Mouse (Mus musculus): ENCODE measurements around the gene Gucd1.
"Not testable (repeated sequence)": the region's sequence is repeated elsewhere in the genome, so short reads cannot be mapped to it uniquely, and the experiment has no call there.

The Gucd1 gene

DNA sequence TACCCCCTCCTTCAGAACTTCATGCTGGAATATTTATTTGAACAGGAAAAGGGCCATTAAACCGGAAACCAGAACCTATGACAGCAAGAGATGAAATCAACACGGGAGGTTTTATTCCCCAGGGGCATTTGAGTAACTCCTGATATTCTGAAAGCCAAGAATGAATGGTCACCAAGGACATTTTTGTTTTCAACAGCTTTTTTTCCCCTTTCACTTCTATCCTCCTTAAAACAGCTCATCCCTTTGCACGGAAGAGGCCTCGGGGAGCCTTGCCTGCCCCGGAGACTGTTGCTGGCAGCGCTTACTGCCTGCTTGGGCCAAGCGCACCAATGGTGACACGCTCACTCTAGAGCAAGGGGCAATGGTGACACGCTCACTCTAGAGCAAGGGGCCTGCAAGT, 40.7 kb downstream of the Gucd1 start:
- intact Hi-C loops (cut with DNase I) = no loop called here

DNA sequence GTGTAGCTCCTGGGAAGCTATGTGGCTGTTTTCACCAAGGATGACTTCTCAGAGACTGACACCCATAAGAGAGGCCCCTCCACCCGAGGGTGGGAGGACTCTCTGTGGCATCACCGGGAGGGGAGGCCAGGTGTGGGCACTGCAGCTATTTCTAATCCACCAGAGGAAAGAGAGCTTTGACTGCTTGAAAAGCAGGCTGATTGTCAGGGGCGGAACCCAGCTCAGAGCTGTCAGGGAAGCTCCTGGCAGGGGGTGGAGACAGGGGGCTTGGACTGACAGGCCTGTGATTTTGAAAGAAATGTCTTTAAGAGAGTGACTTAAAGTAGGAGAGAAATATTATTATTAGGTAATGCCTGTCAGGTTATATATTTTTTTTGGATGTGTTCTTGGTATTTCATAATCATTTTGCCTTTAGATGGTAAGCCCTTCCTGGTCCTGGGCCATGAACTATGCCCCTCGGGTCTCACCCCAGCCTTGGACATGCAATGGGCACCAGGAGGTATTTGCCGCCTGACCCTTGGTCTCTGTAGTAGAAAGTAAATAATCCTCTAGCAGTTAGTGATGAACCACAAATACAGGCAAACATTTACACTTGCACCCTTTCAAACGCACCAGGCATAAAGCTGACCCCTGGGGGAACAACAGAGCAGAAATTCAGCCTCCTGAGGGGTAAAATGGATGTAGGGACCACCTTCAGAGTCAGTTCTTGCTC, 42.5 kb downstream of the Gucd1 start:
- intact Hi-C loops (cut with DNase I) = not testable (repeated sequence)

DNA sequence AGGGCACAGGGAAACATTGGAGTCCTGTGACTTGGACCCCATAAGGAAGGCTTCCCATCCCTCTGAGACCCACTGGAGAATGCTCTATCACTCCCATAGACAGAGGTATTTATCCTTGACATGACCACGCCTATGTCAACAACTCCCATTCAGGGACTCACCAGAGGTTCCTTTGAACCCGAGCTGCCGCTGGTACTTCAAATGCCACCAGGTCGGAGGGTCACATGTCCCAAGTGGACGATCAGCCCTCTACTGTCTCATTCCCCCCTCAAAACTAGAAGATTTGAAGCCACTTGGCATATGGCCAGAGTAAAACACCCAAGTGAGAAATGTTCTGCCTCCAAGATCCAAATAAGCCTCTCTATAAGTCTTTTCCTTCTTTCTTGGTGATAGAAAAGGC, 43.2 kb downstream of the Gucd1 start:
- intact Hi-C loops (cut with DNase I) = no loop called here

DNA sequence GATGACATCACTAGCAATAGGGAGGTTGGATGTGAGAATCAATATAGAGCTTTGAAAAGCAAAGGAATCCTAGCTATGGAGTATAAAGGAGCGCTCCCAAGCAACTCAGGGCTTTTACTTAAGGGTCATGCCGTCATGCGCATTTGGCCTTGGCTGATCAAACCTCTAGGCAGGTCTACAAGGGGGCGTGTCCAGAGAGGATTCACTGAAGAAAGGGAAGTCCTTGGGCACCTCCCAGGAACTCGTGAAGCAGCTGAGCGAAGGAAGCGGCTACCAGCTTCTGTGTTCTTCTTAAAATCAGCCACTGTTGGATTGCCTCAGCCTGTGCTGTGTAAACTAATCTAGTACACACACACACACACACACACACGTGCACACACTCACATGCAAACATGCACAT, 44.4 kb downstream of the Gucd1 start:
- intact Hi-C loops (cut with DNase I) = no loop called here

- intact Hi-C loops (cut with DNase I) = no loop called here
Measured at GRCm38 (mm10) chr10:75465781-75466550, 51.8 kb downstream of the Gucd1 start.

DNA sequence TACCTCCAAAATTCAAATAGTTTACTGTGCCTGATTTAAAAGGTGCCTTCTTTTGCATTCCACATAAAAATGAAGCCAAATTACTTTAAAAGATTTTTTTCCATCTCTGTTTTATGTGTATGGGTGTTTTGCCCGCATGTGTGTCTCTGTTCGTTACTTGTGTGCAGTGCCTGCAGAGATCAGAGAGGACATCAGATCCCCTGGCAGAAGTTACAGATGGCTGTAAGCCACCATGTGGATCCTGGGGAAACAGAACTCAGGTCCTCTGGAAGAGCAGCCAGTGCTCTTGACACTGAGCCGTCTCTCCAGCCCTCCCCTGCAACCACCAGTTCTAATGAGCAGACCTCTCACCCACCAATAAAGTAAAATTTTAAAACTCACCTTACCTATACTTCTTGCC, 55.0 kb downstream of the Gucd1 start:
- intact Hi-C loops (cut with DNase I) = no loop called here

DNA sequence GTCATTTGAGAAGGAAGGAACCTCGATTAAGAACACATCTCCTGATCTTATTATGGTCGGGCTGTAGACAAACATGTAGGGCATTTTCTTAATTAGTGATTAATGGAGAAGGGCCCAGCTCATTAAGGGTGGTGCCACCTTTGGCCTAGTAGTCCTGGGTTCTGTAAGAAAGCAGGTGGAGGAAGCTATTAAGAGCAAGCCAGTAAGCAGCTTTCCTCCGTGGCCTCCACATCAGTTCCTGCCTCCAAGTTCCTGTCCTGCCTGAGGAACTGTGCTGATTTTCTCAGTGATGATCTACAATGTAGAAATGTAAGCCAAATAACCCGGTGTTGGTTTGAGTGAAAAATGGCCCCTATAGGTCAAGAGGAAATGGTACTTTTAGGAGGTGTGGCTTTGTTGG, 59.4 kb downstream of the Gucd1 start:
- intact Hi-C loops (cut with DNase I) = no loop called here

- intact Hi-C loops (cut with DNase I) = no loop called here
Measured at GRCm38 (mm10) chr10:75457852-75458251, 59.9 kb downstream of the Gucd1 start.

GRCm38 (mm10) chr10:75456061-75456831, 61.5 kb downstream of the Gucd1 start:
- intact Hi-C loops (cut with DNase I) = not testable (repeated sequence)

GRCm38 (mm10) chr10:75451036-75451786, 66.6 kb downstream of the Gucd1 start:
- intact Hi-C loops (cut with DNase I) = no loop called here

DNA sequence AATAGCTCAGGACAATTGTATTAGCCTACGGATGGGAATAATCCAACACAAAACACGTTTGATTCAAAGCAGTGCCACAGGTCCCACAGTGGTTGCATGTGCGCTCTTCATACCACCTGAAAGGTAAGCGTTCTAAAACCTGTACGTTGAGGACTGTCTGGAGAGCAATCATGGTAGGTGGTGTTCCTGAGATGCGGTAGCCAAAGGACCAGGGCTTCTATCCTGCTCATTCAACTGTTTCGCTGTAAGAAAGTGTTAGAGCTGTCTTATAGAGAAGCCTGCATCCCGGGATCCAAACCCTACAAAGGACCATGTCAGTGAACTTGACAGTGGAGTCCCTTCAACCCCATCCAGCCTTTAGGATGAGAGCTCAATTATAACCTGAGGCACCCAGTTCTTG, 67.4 kb downstream of the Gucd1 start:
- intact Hi-C loops (cut with DNase I) = no loop called here

- intact Hi-C loops (cut with DNase I) = no loop called here
Measured at GRCm38 (mm10) chr10:75448806-75449420, 68.9 kb downstream of the Gucd1 start.

DNA sequence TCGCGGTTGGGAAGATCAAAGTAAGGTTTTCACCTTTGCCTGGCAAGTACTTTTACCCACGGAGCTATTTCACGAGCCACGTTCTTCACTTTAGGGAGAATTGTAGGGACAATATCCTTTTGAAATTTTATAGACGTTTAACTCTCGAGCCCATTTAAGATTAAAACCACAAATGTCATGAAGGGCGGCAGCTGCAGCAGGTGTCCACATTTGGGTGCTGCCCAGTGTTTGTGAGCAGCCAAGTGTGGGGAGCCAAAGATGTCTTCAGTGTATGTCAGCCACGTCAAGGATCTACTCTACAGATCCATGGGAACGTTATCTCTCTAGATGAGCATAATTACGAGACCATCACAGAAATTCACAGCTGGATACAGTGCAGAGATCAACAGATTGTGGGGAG, 70.3 kb downstream of the Gucd1 start:
- intact Hi-C loops (cut with DNase I) = no loop called here

- intact Hi-C loops (cut with DNase I) = no loop called here
Measured at GRCm38 (mm10) chr10:75446501-75447083, 71.2 kb downstream of the Gucd1 start.

GRCm38 (mm10) chr10:75445030-75445429, 72.7 kb downstream of the Gucd1 start:
- intact Hi-C loops (cut with DNase I) = no loop called here

- intact Hi-C loops (cut with DNase I) = no loop called here
Measured at GRCm38 (mm10) chr10:75444111-75444826, 73.5 kb downstream of the Gucd1 start.

DNA sequence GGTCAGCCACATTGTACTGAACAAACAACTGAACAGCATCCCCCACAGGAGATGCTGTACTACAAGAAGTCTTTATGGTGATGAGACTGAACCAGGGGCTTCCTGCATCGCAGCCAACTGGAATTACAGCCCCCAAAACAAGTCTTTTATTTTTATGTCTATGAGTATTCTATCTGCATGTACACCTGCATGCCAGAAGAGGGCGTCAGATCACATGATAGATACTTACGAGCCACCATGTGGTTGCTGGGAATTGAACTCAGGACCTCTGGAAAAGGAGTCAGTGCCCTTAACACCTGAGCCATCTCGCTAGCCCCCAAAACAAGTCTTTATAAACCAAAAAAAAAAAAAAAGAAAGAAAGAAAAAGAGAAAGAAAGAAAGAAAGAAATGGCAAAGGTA, 74.8 kb downstream of the Gucd1 start:
- intact Hi-C loops (cut with DNase I) = loop anchor here (2.0 kb wide), 1 partner anchor 44 kb away; no protein-coding TSS in a partner anchor

DNA sequence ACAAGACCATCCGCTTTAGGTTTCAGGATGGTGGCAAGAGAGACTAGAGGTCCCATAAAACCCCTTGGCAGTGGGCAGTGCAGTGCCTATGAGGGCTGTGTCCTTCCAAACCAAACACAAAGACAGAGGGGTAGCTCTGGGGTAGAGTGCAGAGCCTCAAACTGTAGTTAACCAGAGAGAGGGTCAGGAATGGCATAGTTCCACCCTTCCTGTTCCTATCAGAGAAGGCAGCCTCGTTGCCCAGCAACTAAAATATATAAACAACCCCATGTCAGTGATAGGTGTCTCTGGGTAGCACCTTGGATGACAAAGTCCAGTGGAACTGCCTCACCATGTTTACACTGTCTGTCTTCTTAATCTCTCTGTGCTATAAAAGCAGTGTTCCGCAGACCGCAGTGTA, 76.0 kb downstream of the Gucd1 start:
- intact Hi-C loops (cut with DNase I) = loop anchor here (2.0 kb wide), 1 partner anchor 45 kb away; no protein-coding TSS in a partner anchor

DNA sequence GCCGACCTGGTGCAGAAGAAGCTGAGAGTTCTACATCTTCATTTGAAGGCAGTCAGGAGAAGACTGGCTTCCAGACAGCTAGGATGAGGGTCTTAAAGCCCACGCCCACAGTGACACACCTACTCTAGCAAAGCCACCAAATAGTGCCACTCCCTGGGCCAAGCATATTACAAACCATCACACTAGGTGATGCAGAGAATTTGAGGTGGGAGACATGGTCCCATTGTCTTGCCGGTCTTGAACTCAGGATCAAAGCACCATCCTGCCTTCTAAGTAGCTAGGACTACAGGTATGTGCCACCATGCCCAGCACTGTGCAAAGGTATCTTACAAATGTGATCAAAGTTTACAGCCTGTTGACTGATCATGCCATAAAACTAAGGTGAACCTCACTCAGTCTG, 77.0 kb downstream of the Gucd1 start:
- intact Hi-C loops (cut with DNase I) = no loop called here
